Mouse (Mus musculus): ENCODE measurements around the gene Dapk1.

DNA sequence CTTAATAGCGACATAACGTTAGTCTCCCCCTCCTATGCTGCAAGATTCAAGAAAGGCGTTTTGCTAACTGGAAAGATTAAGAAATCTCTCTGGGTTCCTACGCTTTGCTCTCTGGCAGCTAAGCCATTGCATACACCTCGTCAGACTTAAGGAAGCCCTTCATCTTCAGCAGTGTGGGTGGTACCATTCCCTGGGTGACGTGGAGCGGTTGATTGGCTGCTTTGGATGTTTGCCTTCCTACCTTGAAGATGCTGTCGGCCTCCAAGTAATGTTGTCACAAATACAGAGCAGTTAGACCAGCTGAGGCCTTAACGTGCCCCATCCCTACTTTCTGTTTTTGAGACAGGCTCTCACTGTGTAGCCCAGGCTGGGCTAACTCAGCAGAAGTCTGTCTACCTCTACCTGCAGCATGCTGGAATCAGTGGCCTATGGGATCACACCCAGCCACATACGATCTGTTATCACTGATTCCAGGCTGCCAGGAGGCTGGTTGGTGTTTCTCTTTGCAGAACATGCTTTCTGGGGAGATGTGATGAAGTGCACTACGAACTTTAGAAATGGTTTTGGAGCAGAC lies 37.8 kb downstream of the Dapk1 start:
- TF ChIP-seq CTCF (IDR thresholded peaks at IDR 0.05; ENCODE audit: low read depth, low read length) (no peak), EP300 (IDR thresholded peaks at IDR 0.05; ENCODE audit: insufficient read depth, low read depth, low read length) (no peak), POLR2A (IDR thresholded peaks at IDR 0.05; ENCODE audit: insufficient read depth, low read length) (no peak)

Measured in ES-Bruce4 (cell line).